Mouse (Mus musculus) small intestine, adult 2 months (tissue): ENCODE results near the gene Aspscr1. TPM values are rescaled to one million over a fixed set of nuclear protein-coding genes. Genes with fewer than 3 reads are reported as not detected.

ENCODE experiments used
- H3K27ac ChIP-seq: fragments of 200-500 bp; 2 replicates; pipeline ENCODE4 v1.5.1; 2012; ENCODE audit warnings: low read depth, low read length, control low read depth, inconsistent platforms; ENCODE audit not compliant: insufficient read depth
- H3K27me3 ChIP-seq: fragments of 200-500 bp; 2 replicates; pipeline ENCODE4 v1.6.1; 2012; ENCODE audit warnings: mild to moderate bottlenecking, moderate library complexity, low read length, inconsistent platforms; ENCODE audit not compliant: control insufficient read depth, insufficient read depth
- H3K36me3 ChIP-seq: fragments of 200-500 bp; 2 replicates; pipeline ENCODE4 v1.6.1; 2012; ENCODE audit warnings: mild to moderate bottlenecking, low read length, control low read depth, inconsistent platforms; ENCODE audit not compliant: control insufficient read depth, insufficient read depth
- H3K4me1 ChIP-seq: fragments of 200-500 bp; 2 replicates; pipeline ENCODE4 v1.6.1; 2012; ENCODE audit warnings: low read length, inconsistent platforms, mixed read lengths; ENCODE audit not compliant: control insufficient read depth, insufficient read depth, insufficient read length
- H3K4me3 ChIP-seq: fragments of 200-500 bp; 2 replicates; pipeline ENCODE4 v1.5.1; 2012; ENCODE audit warnings: low read depth, mild to moderate bottlenecking, control low read depth, inconsistent platforms, low read length, moderate library complexity
- CTCF ChIP-seq: fragments of 200-500 bp; IDR thresholded peaks from 2 replicates; pipeline ENCODE4 v1.5.1; 2012; ENCODE audit warnings: low read depth, mild to moderate bottlenecking, control low read depth, inconsistent platforms, low read length, moderate library complexity, mixed read lengths; ENCODE audit not compliant: insufficient replicate concordance, insufficient read length; ENCODE audit errors: extremely low read depth
- POLR2A ChIP-seq: fragments of 200-500 bp; IDR thresholded peaks from 2 replicates; pipeline ENCODE4 v1.6.1; 2012; ENCODE audit warnings: low read depth, mild to moderate bottlenecking, control low read depth, inconsistent platforms, low read length, moderate library complexity
- WGBS: fragments of 180-500 bp; shearing (Covaris S2); methylation state at CpG from one replicate; pipeline ENCODE4 v1.1.7; 2018; 5-methylcytosine and 5-hydroxymethylcytosine counted together
- polyA plus RNA-seq: library from polyadenylated mRNA; depleted of rRNA; stranded (reverse); fragments of >200 nt; gene quantifications from 2 replicates; pipeline ENCODE4 v1.2.3, GENCODE M21; 2012

The Aspscr1 gene
- polyA plus RNA-seq, 1 experiment, result 138 TPM

- Histone ChIP-seq H3K27ac (no peak overlapping the region), H3K36me3 (peaks cover 59% of the 10 kb centered on the region), H3K27me3 (no peaks in the 10 kb centered on the region), H3K4me1 (peaks cover 13% of the 10 kb centered on the region; the same call in 1 of the 2 replicates), H3K4me3 (no peak overlapping the region)
- TF ChIP-seq POLR2A (no peak), CTCF (no peak)
- WGBS, result 84% methylated on average over 2 of the region's 2 CpGs
These were observed 11.9 kb downstream of the Aspscr1 start for GRCm38 (mm10) chr11:120684660-120685059.

GRCm38 (mm10) chr11:120686650-120687272, 14.0 kb downstream of the Aspscr1 start:
- Histone ChIP-seq H3K36me3 (peaks cover 56% of the 10 kb centered on the region), H3K4me1 (no peaks in the 10 kb centered on the region; the same call in 1 of the 2 replicates), H3K4me3 (no peak overlapping the region), H3K27me3 (no peaks in the 10 kb centered on the region), H3K27ac (no peak overlapping the region)
- no peak for TF ChIP-seq POLR2A
- no peak for TF ChIP-seq CTCF
- 89% methylated on average over 20 of the region's 20 CpGs for WGBS

- H3K4me3 ChIP-seq, result no peak overlapping the region
- peaks cover 46% of the 10 kb centered on the region for H3K36me3 ChIP-seq
- WGBS, result 83% methylated on average over 3 of the region's 3 CpGs
- H3K27me3 ChIP-seq, result no peaks in the 10 kb centered on the region
- H3K4me1 ChIP-seq, result peaks cover 14% of the 10 kb centered on the region; the same call in 1 of the 2 replicates
- TF ChIP-seq POLR2A (no peak), CTCF (no peak)
- H3K27ac ChIP-seq, result no peak overlapping the region
These were observed 16.6 kb downstream of the Aspscr1 start for GRCm38 (mm10) chr11:120689365-120689764.

- H3K36me3 ChIP-seq, result peaks cover 35% of the 10 kb centered on the region
- peaks cover 16% of the 10 kb centered on the region; the same call in 1 of the 2 replicates for H3K4me1 ChIP-seq
- peak overlapping the region; percentile 92 for H3K27ac ChIP-seq
- WGBS, result 33% methylated on average over 4 of the region's 4 CpGs
- H3K4me3 ChIP-seq, result no peak overlapping the region
- TF ChIP-seq POLR2A (no peak), CTCF (no peak)
- H3K27me3 ChIP-seq, result no peaks in the 10 kb centered on the region
These were observed 19.8 kb downstream of the Aspscr1 start for GRCm38 (mm10) chr11:120692471-120693011.

GRCm38 (mm10) chr11:120693461-120693860, 20.7 kb downstream of the Aspscr1 start:
- Histone ChIP-seq H3K27ac (peak overlapping the region; percentile 92), H3K4me1 (peaks cover 16% of the 10 kb centered on the region; the same call in 1 of the 2 replicates), H3K4me3 (no peak overlapping the region), H3K36me3 (peaks cover 31% of the 10 kb centered on the region), H3K27me3 (no peaks in the 10 kb centered on the region)
- TF ChIP-seq CTCF (no peak), POLR2A (no peak)
- 59% methylated on average over 3 of the region's 3 CpGs for WGBS

GRCm38 (mm10) chr11:120695184-120695583, 22.4 kb downstream of the Aspscr1 start:
- 55% methylated on average over 4 of the region's 4 CpGs for WGBS
- Histone ChIP-seq H3K4me3 (no peak overlapping the region), H3K27ac (no peak overlapping the region), H3K27me3 (no peaks in the 10 kb centered on the region), H3K4me1 (peaks cover 16% of the 10 kb centered on the region; the same call in 1 of the 2 replicates), H3K36me3 (peaks cover 28% of the 10 kb centered on the region)
- TF ChIP-seq CTCF (no peak), POLR2A (no peak)

- Histone ChIP-seq H3K36me3 (peaks cover 24% of the 10 kb centered on the region), H3K27me3 (no peaks in the 10 kb centered on the region), H3K4me1 (peaks cover 16% of the 10 kb centered on the region; the same call in 1 of the 2 replicates), H3K27ac (no peak overlapping the region), H3K4me3 (no peak overlapping the region)
- no peak for TF ChIP-seq CTCF
- no peak for TF ChIP-seq POLR2A
- WGBS, result 74% methylated on average over 12 of the region's 12 CpGs
These were observed 22.9 kb downstream of the Aspscr1 start for GRCm38 (mm10) chr11:120695641-120696040.
